Mouse (Mus musculus): ENCODE measurements at regions not wholly inside any gene's neighbourhood (a gene's known extent, or its start where the extent isn't known, plus 50 kb on each side); places are given as distances from the start of the nearest gene placed in this dataset.

DNA sequence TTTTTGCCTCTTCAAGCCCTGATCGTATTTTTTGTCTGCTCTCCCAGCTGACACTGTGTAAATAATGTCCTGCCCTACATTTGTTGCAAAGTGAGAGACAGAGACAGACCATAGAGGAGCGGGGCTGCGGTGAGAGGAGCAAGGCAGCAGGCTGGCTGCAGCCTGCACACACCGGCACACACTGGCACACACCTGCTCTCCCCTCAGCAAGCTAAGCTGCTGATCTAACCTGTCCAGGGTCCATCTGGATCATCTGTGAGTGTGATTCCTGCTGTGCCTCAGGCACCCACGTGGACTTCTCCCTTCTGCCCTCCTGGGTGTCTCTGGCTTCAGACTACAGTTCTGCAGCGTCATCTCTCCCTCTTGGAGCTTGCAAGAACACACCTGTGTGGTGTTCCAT lies 50.4 kb upstream of the Epcam start:
- TF ChIP-seq POLR2A (IDR thresholded peaks at IDR 0.05; ENCODE audit: insufficient read length, low read depth) (no peak), MYOG (IDR thresholded peaks at IDR 0.05; ENCODE audit: control insufficient read depth in 1 of 3, insufficient read depth in 1 of 3, insufficient read length in 2 of 3, low read depth in 2 of 3) (no peak), E2F4 (IDR thresholded peaks at IDR 0.05; ENCODE audit: insufficient read depth) (no peak), USF1 (IDR thresholded peaks at IDR 0.05; ENCODE audit: low read depth) (no peak), POLR2AphosphoS2 (IDR thresholded peaks at IDR 0.05; ENCODE audit: insufficient read length, low read depth) (no peak), MAX (IDR thresholded peaks at IDR 0.05; ENCODE audit: low read depth) (no peak)

Data from myocyte (in vitro differentiated cells).